Mouse (Mus musculus) ES-E14 (cell line): Measurements from ENCODE around the gene Asic2. TPM values are rescaled to one million over a fixed set of nuclear protein-coding genes. Genes with fewer than 3 reads are reported as not detected.

Experiments used
- DNase-seq: peaks from one replicate; pipeline ENCODE4 v3.0.0-alpha.2; 2013; ENCODE audit warnings: low read depth, low spot score
- H3K27ac ChIP-seq: 2 replicates; pipeline ENCODE4 v1.5.1; 2012; ENCODE audit warnings: low read depth, mild to moderate bottlenecking, low read length, moderate library complexity, mixed read lengths; ENCODE audit not compliant: poor library complexity, insufficient read depth, severe bottlenecking
- H3K36me3 ChIP-seq: 2 replicates; pipeline ENCODE4 v1.6.1; 2012; ENCODE audit warnings: mild to moderate bottlenecking, low read length, moderate library complexity, mixed read lengths; ENCODE audit not compliant: control insufficient read depth, poor library complexity, insufficient read depth, severe bottlenecking
- H3K4me1 ChIP-seq, 2 experiments: fragments of 150-350 bp in 1 of 2; sonication (generic) in 1 of 2; 2 replicates each; pipeline ENCODE4 v1.6.1; 2012; ENCODE audit warnings: low read length in 2 of 2, mild to moderate bottlenecking in 1 of 2, mixed read lengths in 1 of 2; ENCODE audit not compliant: control insufficient read depth in 2 of 2, insufficient read depth in 2 of 2, poor library complexity in 1 of 2
- H3K4me3 ChIP-seq, 2 experiments: fragments of 150-350 bp in 1 of 2; sonication (generic) in 1 of 2; 2 replicates each; pipeline ENCODE4 v1.5.1; 2012; ENCODE audit warnings: low read length in 2 of 2, low read depth in 1 of 2, mild to moderate bottlenecking in 1 of 2, mixed read lengths in 1 of 2; ENCODE audit not compliant: insufficient read depth in 1 of 2, poor library complexity in 1 of 2, severe bottlenecking in 1 of 2
- H3K9ac ChIP-seq: 2 replicates; pipeline ENCODE4 v1.6.1; 2012; ENCODE audit warnings: low read depth, mild to moderate bottlenecking, low read length, mixed read lengths; ENCODE audit not compliant: poor library complexity, insufficient read depth, severe bottlenecking
- H3K9me3 ChIP-seq: fragments of 150-350 bp; sonication (generic); 2 replicates; pipeline ENCODE4 v1.6.1; 2012; ENCODE audit warnings: low read depth, mild to moderate bottlenecking, low read length; ENCODE audit not compliant: control insufficient read depth, insufficient read depth
- CHD2 ChIP-seq: IDR thresholded peaks from 2 replicates; pipeline ENCODE4 v1.6.1; 2014; ENCODE audit warnings: mild to moderate bottlenecking, low read depth, low read length, inconsistent platforms
- HCFC1 ChIP-seq: IDR thresholded peaks from 2 replicates; pipeline ENCODE4 v1.6.1; 2012; ENCODE audit warnings: low read length, inconsistent platforms, borderline replicate concordance; ENCODE audit not compliant: insufficient read depth
- MAFK ChIP-seq: IDR thresholded peaks from 2 replicates; pipeline ENCODE4 v1.6.1; 2014; ENCODE audit warnings: mild to moderate bottlenecking, low read depth, low read length, inconsistent platforms; ENCODE audit not compliant: insufficient read depth
- ZC3H11A ChIP-seq: IDR thresholded peaks from 2 replicates; pipeline ENCODE4 v1.6.1; 2012; ENCODE audit warnings: low read depth, mild to moderate bottlenecking, inconsistent platforms, low read length, borderline replicate concordance
- ZNF384 ChIP-seq: IDR thresholded peaks from 2 replicates; pipeline ENCODE4 v1.6.1; 2012; ENCODE audit warnings: low read depth, low read length, inconsistent platforms
- in situ Hi-C, 2 experiments: fragments of 600-800 bp; cut with MboI; formaldehyde crosslinking; loops; one replicate each; pipeline ENCODE4 v1.15.1; 2025; ENCODE audit warnings: low sequenced_read_pairs in 2 of 2, inconsistent platforms in 1 of 2; ENCODE audit not compliant: unreplicated experiment in 2 of 2
- total RNA-seq: library from RNA; depleted of rRNA; stranded (reverse); fragments of 300-350 nt; gene quantifications from 2 replicates; pipeline ENCODE4 v1.2.3, GENCODE M21; 2012

Gene Asic2
- total RNA-seq, 1 experiment = 0.13 TPM

DNA sequence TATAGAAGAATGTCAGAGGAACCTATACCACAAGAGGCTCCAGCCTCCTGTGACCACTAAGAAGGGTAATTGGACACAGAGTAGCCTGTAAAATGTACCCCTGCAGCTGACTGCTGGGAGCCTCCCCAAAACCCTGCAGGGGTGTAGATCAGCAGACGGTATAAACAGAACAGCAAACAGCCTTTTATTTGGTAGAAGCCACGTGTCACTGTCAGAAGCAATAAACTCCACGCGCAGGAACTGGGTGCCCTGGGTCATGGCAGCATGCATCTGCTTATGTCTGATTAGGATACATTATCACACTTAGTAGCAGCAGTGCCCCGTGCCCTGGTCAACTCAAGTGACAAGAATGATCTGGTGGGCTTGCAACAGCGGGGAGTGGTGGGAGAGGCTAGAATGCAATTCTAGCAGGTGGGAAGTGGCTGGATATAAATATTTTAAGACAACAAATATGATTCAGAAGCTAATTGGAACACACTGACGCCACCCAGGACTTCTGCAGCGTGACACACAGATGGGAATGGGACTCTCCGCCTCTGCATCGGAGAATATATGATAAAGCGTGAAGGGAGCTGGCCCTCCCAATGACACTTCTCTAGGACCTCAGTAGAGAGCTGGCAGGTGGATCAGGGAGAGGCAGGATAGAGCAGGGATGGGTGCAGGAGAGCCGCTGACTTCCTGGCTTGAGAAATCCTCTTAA lies 912.7 kb downstream of the Asic2 start:
- in situ Hi-C loops = no loop called here

GRCm38 (mm10) chr11:81053826-81054225 lies 914.4 kb downstream of the Asic2 start:
- in situ Hi-C loops = no loop called here
- Histone ChIP-seq H3K27ac (no peak overlapping the region), H3K4me3 (no peak overlapping the region), H3K36me3 (no peaks in the 10 kb centered on the region), H3K4me1 (no peaks in the 10 kb centered on the region), H3K9me3 (no peaks in the 10 kb centered on the region), H3K9ac (no peak overlapping the region)
- TF ChIP-seq ZC3H11A = no peak
- TF ChIP-seq ZNF384 = no peak
- TF ChIP-seq CHD2 = no peak
- no peak for TF ChIP-seq HCFC1
- no peak for TF ChIP-seq MAFK
- no peak for DNase-seq

More for the DNA sequence above, 912.7 kb downstream of the Asic2 start:
- Histone ChIP-seq H3K4me3 (no peak overlapping the region), H3K9me3 (no peaks in the 10 kb centered on the region), H3K9ac (no peak overlapping the region), H3K27ac (no peak overlapping the region), H3K4me1 (no peaks in the 10 kb centered on the region), H3K36me3 (no peaks in the 10 kb centered on the region)
- TF ChIP-seq ZC3H11A = no peak
- no peak for TF ChIP-seq MAFK
- TF ChIP-seq HCFC1 = no peak
- no peak for TF ChIP-seq ZNF384
- no peak for DNase-seq

DNA sequence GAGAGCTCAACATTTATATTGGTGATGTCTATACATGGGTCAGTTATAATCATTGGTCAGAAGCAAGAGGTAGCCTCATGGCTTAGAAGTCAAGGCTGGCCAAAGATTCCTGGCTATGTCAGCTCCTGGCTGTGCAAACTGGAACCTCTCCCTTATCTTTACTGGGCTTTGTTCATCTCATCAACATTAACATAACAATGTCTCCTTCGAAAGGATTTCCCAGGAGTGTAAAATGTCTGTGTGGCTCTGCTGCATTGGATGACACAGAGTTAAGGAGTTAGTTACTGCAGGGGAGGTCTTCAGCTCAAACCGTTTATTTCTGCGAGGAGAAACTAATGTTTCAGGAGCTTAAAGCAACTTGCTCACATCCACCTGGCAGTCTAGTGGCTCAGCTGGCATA lies 926.6 kb downstream of the Asic2 start:
- TF ChIP-seq ZC3H11A (no peak), MAFK (no peak), CHD2 (no peak), ZNF384 (no peak), HCFC1 (no peak)
- no peaks in the 10 kb centered on the region for H3K36me3 ChIP-seq
- no peak overlapping the region for H3K9ac ChIP-seq
- in situ Hi-C loops = no loop called here
- H3K27ac ChIP-seq = no peak overlapping the region
- H3K4me1 ChIP-seq = peaks cover 2 to 3% of the 10 kb centered on the region in 2 experiments; a peak in 2 of 4 replicates
- peak; percentile 22 for DNase-seq
- H3K4me3 ChIP-seq = no peak overlapping the region
- H3K9me3 ChIP-seq = no peaks in the 10 kb centered on the region

GRCm38 (mm10) chr11:81039976-81040375 lies 928.3 kb downstream of the Asic2 start:
- no peak for DNase-seq

More at GRCm38 (mm10) chr11:81039976-81040375, 928.3 kb downstream of the Asic2 start:
- Histone ChIP-seq H3K9ac (no peak overlapping the region), H3K4me1 (peaks cover 2 to 3% of the 10 kb centered on the region in 2 experiments; a peak in 2 of 4 replicates), H3K27ac (no peak overlapping the region), H3K36me3 (no peaks in the 10 kb centered on the region), H3K4me3 (no peak overlapping the region), H3K9me3 (no peaks in the 10 kb centered on the region)
- no peak for TF ChIP-seq ZC3H11A
- no peak for TF ChIP-seq ZNF384
- no peak for TF ChIP-seq HCFC1
- no peak for TF ChIP-seq CHD2
- TF ChIP-seq MAFK = no peak
- in situ Hi-C loops = no loop called here
